Mouse (Mus musculus): ENCODE results near the gene Ankrd12. TPM values are rescaled to one million over a fixed set of nuclear protein-coding genes. Genes with fewer than 3 reads are reported as not detected.
A peak's percentile ranks its signal among the peaks of the same experiment; 100 is the strongest.
"Not testable (repeated sequence)": the region's sequence is repeated elsewhere in the genome, so short reads cannot be mapped to it uniquely, and the experiment has no call there.

The Ankrd12 gene
- total RNA-seq, 2 experiments from 2014 or later: 146 to 153 TPM

DNA sequence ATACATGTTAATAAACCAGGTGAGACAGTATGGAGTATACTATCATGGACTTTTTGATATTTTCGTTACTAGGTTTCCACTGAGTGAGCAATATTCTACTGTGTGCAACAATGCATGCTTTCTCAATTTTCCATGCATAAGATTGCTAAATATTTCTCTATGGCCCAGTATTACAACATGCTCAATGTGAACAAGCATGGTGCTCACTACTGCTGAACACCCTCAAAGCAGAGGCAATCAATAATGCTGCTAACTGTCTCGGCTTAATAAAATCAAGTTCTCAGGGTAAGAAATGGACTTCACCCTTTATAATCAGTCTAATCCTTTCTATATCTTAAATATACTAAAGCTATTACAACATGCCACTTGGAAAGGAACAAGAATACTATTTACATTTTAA is 69.4 kb downstream of the Ankrd12 start:
- DNase-seq: no peak
- intact Hi-C loops (cut with DNase I): no loop called here

DNA sequence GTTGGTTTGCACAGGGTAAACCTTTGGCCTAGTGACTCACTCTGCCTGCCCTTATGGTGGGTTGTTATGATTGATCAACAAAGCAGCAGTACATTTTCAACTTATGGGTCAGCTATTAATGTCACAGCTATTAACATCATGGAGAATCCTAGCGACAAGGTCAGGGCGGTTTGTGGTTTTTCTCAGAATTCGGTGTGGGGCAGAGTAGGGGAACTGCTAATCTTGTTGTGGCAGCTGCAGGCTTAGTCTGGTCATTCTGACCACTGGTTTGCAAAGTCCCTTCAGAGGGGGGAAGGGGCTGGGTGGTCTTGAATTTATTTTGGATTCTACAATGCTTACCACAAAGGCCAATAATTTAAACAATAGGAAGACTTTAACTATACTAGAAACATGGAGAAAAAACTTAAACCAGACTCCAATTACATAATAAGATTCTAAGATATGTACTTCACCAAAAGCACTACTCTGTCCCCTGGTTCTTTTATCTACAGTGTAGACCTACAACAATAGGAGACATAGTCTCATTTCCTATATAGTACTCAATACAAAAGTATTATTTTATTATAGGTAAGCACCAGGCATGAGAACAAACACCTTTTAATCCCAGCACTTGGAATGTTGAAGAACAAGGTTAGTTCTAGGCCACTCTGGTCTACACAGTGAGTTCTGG is 88.6 kb downstream of the Ankrd12 start:
- no peak for DNase-seq
- intact Hi-C loops (cut with DNase I): no loop called here

GRCm38 (mm10) chr17:65976720-65977119 is 100.2 kb downstream of the Ankrd12 start:
- DNase-seq; intact Hi-C loops (cut with DNase I): not testable (repeated sequence)

DNA sequence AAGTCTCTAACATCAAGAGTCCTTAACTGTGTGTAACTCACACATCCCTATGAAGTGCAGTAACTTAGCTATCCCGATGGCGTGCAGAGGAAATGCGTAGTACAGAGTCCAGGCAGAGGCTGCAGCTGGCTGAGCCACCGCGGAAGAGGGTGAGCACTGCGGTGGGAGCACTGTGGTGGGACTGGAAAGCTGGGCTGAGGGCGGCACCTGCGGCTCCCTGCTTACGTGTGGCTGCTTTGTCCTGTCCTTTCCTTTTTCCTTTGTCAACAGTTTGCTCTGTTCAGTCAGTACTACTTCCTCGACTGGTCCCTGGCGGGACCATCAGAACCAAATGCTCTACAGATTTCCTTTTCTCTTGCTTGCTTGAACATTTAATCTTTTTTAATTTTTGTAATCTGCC is 109.1 kb downstream of the Ankrd12 start:
- intact Hi-C loops (cut with DNase I): no loop called here
- DNase-seq: no peak

DNA sequence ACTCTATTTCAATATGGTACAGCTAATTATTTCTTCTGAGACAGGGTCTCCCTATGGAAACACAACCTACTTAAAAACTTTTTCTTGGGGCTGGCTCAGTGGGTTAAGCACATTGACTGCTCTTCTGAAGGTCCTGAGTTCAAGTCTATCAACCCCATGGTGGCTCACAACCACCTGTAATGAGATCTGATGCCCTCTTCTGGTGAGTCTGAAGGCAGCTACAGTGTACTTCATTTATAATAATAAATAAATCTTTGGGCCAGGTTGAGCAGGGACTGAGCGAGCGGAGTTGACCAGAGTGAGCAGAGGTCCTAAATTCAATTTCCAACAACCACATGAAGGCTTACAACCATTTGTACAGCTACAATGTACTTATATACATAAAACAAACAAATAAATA is 114.6 kb downstream of the Ankrd12 start:
- DNase-seq: no peak
- intact Hi-C loops (cut with DNase I): no loop called here

DNA sequence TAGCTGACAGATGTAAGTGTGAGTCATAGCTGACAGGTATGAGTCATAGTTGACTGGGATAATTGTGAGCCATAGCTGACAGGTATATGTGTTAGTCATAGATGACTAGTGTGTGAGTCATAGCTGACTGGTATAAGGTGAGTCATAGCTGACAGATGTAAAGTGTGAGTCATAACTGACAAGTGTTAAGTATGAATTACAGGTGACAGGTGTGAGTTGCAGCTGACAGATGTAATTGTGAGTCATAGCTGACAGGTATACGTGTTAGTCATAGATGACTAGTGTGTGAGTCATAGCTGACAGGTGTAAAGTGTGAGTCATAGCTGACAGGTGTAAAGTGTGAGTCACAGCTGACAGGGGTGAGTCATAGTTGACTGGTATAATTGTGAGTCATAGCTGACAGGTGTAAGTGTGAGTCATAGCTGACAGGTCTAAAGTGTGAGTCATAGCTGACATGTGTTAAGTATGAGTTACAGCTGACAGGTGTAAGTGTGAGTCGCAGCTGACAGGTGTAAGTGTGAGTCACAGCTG is 115.2 kb downstream of the Ankrd12 start:
- intact Hi-C loops (cut with DNase I): no loop called here
- DNase-seq: no peak

GRCm38 (mm10) chr17:65959011-65959410 is 117.9 kb downstream of the Ankrd12 start:
- intact Hi-C loops (cut with DNase I): loop anchor here (10.0 kb wide), 1 partner anchor 84 kb away; no protein-coding TSS in a partner anchor
- no peak for DNase-seq

- intact Hi-C loops (cut with DNase I): loop anchor here (10.0 kb wide), 1 partner anchor 84 kb away; no protein-coding TSS in a partner anchor
Measured at GRCm38 (mm10) chr17:65958366-65958765, 118.5 kb downstream of the Ankrd12 start.

GRCm38 (mm10) chr17:65957782-65958325 is 119.0 kb downstream of the Ankrd12 start:
- DNase-seq: no peak

More at GRCm38 (mm10) chr17:65958366-65958765, 118.5 kb downstream of the Ankrd12 start:
- no peak for DNase-seq

GRCm38 (mm10) chr17:65956993-65957781 is 119.7 kb downstream of the Ankrd12 start:
- peak; percentile 23 for DNase-seq
- intact Hi-C loops (cut with DNase I): loop anchor here (10.0 kb wide), 1 partner anchor 82 kb away; no protein-coding TSS in a partner anchor

More at GRCm38 (mm10) chr17:65957782-65958325, 119.0 kb downstream of the Ankrd12 start:
- intact Hi-C loops (cut with DNase I): loop anchor here (10.0 kb wide), 1 partner anchor 83 kb away; no protein-coding TSS in a partner anchor

GRCm38 (mm10) chr17:65956140-65956539 is 120.7 kb downstream of the Ankrd12 start:
- intact Hi-C loops (cut with DNase I): loop anchor here (10.0 kb wide), 1 partner anchor 81 kb away; no protein-coding TSS in a partner anchor
- DNase-seq: no peak

GRCm38 (mm10) chr17:65953959-65954358 is 122.9 kb downstream of the Ankrd12 start:
- DNase-seq: no peak
- intact Hi-C loops (cut with DNase I): loop anchor here (10.0 kb wide), 1 partner anchor 79 kb away; no protein-coding TSS in a partner anchor

DNA sequence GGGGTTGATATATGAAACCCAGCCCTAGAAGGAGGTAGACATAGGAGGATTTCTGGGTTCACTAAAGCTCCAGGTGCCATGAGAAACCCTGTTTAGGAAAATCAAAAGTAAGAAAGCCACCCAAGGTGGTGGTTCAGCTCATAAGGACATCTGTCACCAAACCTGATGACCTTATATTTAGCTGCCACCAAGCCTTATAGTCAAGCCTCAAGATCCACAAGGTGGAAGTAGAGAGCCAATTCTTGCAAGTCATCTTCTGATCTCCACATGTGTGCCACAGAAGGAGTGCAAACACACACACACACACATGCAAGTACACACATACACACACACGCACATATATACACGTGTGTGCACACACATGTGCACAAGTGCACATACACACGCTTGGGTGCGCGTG is 124.8 kb downstream of the Ankrd12 start:
- DNase-seq: no peak
- intact Hi-C loops (cut with DNase I): loop anchor here (10.0 kb wide), 1 partner anchor 77 kb away; no protein-coding TSS in a partner anchor

DNA sequence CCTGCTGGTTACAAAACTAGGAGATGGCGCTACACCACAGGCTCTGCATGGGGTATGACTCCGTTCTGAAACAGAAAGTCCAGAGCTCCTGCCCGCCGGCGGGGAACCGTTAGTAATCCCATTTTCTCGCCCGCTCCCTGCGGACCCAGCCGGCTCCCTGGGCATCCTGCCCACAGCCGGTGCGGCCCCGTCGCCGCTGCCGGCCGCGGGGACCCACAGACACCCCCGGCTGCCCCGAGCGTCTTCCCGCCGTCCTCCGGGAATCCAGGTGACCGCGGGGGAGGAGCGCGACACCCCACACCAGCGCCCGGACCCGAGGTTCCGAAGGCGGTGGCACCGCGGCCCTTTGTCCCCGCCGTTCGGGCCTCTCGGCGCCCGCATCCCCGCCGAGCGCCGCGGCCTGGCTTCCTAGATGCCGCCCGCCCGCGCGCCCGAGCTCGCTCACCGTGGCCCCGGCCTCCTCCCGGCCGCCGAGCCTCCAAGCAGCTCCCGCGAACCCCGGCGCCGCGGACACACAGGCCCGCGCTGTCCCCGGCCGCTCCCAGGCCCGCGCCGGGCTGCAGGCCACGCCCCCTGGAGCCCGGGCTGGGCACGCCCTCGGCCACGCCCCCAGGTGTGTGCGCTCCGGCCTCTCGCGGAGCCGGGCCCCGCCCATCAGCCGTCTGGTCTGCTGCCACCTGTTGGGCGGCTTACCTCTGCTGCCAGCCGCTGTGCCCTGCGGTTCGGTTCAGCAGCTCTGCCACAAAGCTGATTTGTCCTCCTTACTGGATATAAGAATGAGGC is 126.1 kb downstream of the Ankrd12 start, which contains the start of gene Twsg1:
Gene Twsg1 (minus strand): TSS at position 605 of the 783 bp plus-strand sequence.
- intact Hi-C loops (cut with DNase I): loop anchor here (10.0 kb wide), 1 partner anchor 76 kb away; no protein-coding TSS in a partner anchor
- DNase-seq: peak; percentile 94

DNA sequence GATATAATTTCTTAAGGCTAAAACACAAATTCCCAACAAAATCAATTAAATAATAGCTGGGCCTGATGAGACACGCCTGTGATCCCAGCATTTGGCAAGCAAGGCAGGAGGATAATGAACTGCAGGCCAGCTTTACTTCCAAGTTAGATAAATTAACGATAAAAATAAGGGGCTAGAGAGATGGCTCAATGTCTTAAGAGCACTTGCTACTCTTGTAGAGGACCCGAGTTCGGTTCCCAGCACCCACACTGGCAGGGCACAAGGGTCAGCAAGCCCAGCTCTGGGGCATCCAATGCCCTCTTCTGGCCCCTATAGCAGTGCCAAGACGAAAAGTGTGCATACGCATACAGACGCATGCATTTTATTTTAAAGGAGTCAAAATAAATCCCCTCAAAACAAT is 126.7 kb downstream of the Ankrd12 start:
- peak; percentile 35 for DNase-seq
- intact Hi-C loops (cut with DNase I): loop anchor here (10.0 kb wide), 1 partner anchor 75 kb away; no protein-coding TSS in a partner anchor

- DNase-seq: no peak
- intact Hi-C loops (cut with DNase I): no loop called here
Measured at GRCm38 (mm10) chr17:65947307-65947706, 129.6 kb downstream of the Ankrd12 start.

GRCm38 (mm10) chr17:65945420-65945819 is 131.5 kb downstream of the Ankrd12 start:
- intact Hi-C loops (cut with DNase I): no loop called here
- no peak for DNase-seq

DNA sequence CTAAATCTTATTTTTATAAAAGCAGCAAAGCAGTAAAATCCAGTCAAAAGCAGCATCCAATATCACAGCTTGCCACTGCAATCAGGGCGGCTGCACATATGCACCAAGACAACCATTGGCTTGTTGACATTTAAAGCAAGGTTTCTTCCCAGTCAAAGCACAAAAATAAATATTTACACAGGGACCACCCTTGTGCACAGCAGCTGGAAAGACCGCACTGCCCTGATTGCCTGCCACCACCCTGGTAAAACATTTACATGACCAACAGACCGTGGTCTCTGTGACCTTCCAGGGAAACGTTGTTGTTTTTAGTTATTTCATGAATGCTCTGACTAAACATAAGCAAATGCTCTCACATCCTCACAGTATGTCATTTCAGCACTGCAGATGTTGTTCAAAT is 134.5 kb downstream of the Ankrd12 start:
- intact Hi-C loops (cut with DNase I): no loop called here
- no peak for DNase-seq

- intact Hi-C loops (cut with DNase I): no loop called here
- no peak for DNase-seq
Measured at GRCm38 (mm10) chr17:65941275-65941674, 135.6 kb downstream of the Ankrd12 start.

DNA sequence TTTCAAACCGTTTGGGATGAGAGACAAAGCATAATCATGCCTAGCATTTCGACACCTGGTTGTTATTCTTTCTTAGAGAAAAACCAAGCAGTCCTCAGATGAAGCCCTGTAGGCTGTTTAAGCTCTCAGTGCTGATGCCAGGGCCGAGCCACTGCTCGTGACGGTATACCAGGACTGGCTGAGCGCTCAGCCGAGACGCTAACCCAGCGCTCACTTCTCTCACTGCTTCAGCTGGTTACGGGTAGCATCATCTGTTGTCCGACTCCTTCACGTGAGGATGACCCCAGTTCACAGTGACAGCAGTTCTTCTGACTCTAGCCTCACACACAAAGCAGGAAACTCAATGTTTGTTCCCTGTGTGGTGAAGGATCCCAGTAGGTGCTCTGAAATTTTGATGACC is 136.7 kb downstream of the Ankrd12 start:
- intact Hi-C loops (cut with DNase I): no loop called here
- no peak for DNase-seq

Measured in left cerebral cortex, postnatal 4 days (tissue).